Mouse (Mus musculus) CH12.LX (cell line): ENCODE measurements around the gene Usp35. TPM values are rescaled to one million over a fixed set of nuclear protein-coding genes. Genes with fewer than 3 reads are reported as not detected.
A peak's percentile ranks its signal among the peaks of the same experiment; 100 is the strongest.

Source experiments
- DNase-seq: peaks from one replicate; pipeline ENCODE4 v3.0.0-alpha.2; 2013; ENCODE audit errors: extremely low read depth
- H3K27ac ChIP-seq: 2 replicates; pipeline ENCODE4 v1.5.1; 2012; ENCODE audit warnings: low read depth, mild to moderate bottlenecking, control low read depth, moderate library complexity; ENCODE audit not compliant: insufficient read depth
- H3K27me3 ChIP-seq: replicated peaks from 2 replicates; pipeline ENCODE3; 2012; ENCODE audit warnings: inconsistent platforms
- H3K36me3 ChIP-seq, 2 experiments: replicated peaks in 1 of 2; 2 replicates each; pipeline versions ENCODE3 to v1.6.1; 2012; ENCODE audit warnings: inconsistent platforms in 1 of 2, low read length in 1 of 2, mild to moderate bottlenecking in 1 of 2, mixed read lengths in 1 of 2, moderate library complexity in 1 of 2; ENCODE audit not compliant: control insufficient read depth in 1 of 2, insufficient read depth in 1 of 2
- H3K4me1 ChIP-seq, 2 experiments: 2 replicates each; pipeline ENCODE4 v1.6.1; 2012; ENCODE audit warnings: inconsistent platforms in 1 of 2, moderate library complexity in 1 of 2; ENCODE audit not compliant: insufficient read depth in 2 of 2, control insufficient read depth in 1 of 2
- H3K4me2 ChIP-seq: 2 replicates; pipeline ENCODE4 v1.6.1; 2012; ENCODE audit warnings: low read depth, mild to moderate bottlenecking, control low read depth; ENCODE audit not compliant: poor library complexity, insufficient read depth, severe bottlenecking
- H3K4me3 ChIP-seq, 3 experiments: fragments of 150-350 bp in 1 of 3; sonication (generic) in 1 of 3; replicated peaks in 1 of 3; 2 replicates each; pipeline versions ENCODE3 to v1.5.1; 2011 to 2012; ENCODE audit warnings: low read depth in 2 of 3, low read length in 2 of 3, mild to moderate bottlenecking in 2 of 3, moderate library complexity in 2 of 3, control low read depth in 1 of 3, improper control_type of control experiment in 1 of 3, inconsistent platforms in 1 of 3, mixed read lengths in 1 of 3; ENCODE audit not compliant: poor library complexity in 1 of 3
- H3K79me2 ChIP-seq: replicated peaks from 2 replicates; pipeline ENCODE4 v1.6.1; 2012; ENCODE audit warnings: mild to moderate bottlenecking, moderate library complexity; ENCODE audit not compliant: control insufficient read depth, poor library complexity, insufficient read depth, severe bottlenecking; ENCODE audit errors: extremely low read depth
- H3K9ac ChIP-seq: 2 replicates; pipeline ENCODE4 v1.6.1; 2012; ENCODE audit warnings: low read depth, mild to moderate bottlenecking, control low read depth, moderate library complexity; ENCODE audit not compliant: insufficient read depth
- H3K9me3 ChIP-seq: replicated peaks from 2 replicates; pipeline ENCODE3; 2012; ENCODE audit warnings: low read length, inconsistent platforms, mixed read lengths
- CHD1 ChIP-seq: IDR thresholded peaks from 2 replicates; pipeline ENCODE4 v1.6.1; 2012; ENCODE audit warnings: low read depth, low read length, improper control_type of control experiment, inconsistent platforms
- CHD2 ChIP-seq: IDR thresholded peaks from 2 replicates; pipeline ENCODE4 v1.6.1; 2011; ENCODE audit warnings: low read length, improper control_type of control experiment
- E2F4 ChIP-seq: IDR thresholded peaks from 2 replicates; pipeline ENCODE4 v1.6.1; 2011; ENCODE audit warnings: low read depth, low read length, improper control_type of control experiment; ENCODE audit not compliant: insufficient replicate concordance
- GABPA ChIP-seq: IDR thresholded peaks from 2 replicates; pipeline ENCODE4 v1.6.1; 2012; ENCODE audit warnings: low read depth, low read length, improper control_type of control experiment, inconsistent platforms; ENCODE audit not compliant: insufficient replicate concordance
- HCFC1 ChIP-seq: IDR thresholded peaks from 2 replicates; pipeline ENCODE4 v1.6.1; 2012; ENCODE audit warnings: low read depth, mild to moderate bottlenecking, inconsistent platforms, low read length, improper control_type of control experiment
- KAT2A ChIP-seq: IDR thresholded peaks from 2 replicates; pipeline ENCODE4 v1.6.1; 2012; ENCODE audit warnings: low read length, improper control_type of control experiment, inconsistent platforms; ENCODE audit not compliant: insufficient replicate concordance
- MAZ ChIP-seq: IDR thresholded peaks from 2 replicates; pipeline ENCODE4 v1.6.1; 2012; ENCODE audit warnings: low read depth, mild to moderate bottlenecking, inconsistent platforms, low read length, improper control_type of control experiment, moderate library complexity
- NRF1 ChIP-seq: IDR thresholded peaks from 2 replicates; pipeline ENCODE4 v1.6.1; 2014; ENCODE audit warnings: low read depth, mild to moderate bottlenecking, inconsistent platforms, low read length, improper control_type of control experiment, moderate library complexity
- POLR2A ChIP-seq: IDR thresholded peaks from 2 replicates; pipeline ENCODE4 v1.6.1; 2011; ENCODE audit warnings: low read depth, mild to moderate bottlenecking, improper control_type of control experiment, low read length
- RAD21 ChIP-seq: IDR thresholded peaks from 2 replicates; pipeline ENCODE4 v1.6.1; 2011; ENCODE audit warnings: low read depth, mild to moderate bottlenecking, low read length, improper control_type of control experiment, moderate library complexity
- SMC3 ChIP-seq: IDR thresholded peaks from 2 replicates; pipeline ENCODE4 v1.6.1; 2011; ENCODE audit warnings: low read depth, low read length, improper control_type of control experiment
- TBP ChIP-seq: conservative IDR thresholded peaks from 2 replicates; pipeline ENCODE4 v1.6.1; 2011; ENCODE audit warnings: low read depth, low read length, improper control_type of control experiment
- TCF12 ChIP-seq: IDR thresholded peaks from 2 replicates; pipeline ENCODE4 v1.6.1; 2014; ENCODE audit warnings: low read depth, mild to moderate bottlenecking, inconsistent platforms, low read length, improper control_type of control experiment
- UBTF ChIP-seq: IDR thresholded peaks from 2 replicates; pipeline ENCODE4 v1.6.1; 2012; ENCODE audit warnings: low read depth, mild to moderate bottlenecking, inconsistent platforms, low read length, improper control_type of control experiment, moderate library complexity
- USF1 ChIP-seq: IDR thresholded peaks from 2 replicates; pipeline ENCODE4 v1.6.1; 2014; ENCODE audit warnings: low read depth, mild to moderate bottlenecking, inconsistent platforms, low read length, improper control_type of control experiment
- ZC3H11A ChIP-seq: IDR thresholded peaks from 2 replicates; pipeline ENCODE4 v1.6.1; 2012; ENCODE audit warnings: low read depth, mild to moderate bottlenecking, inconsistent platforms, low read length, improper control_type of control experiment
- ZKSCAN1 ChIP-seq: IDR thresholded peaks from 2 replicates; pipeline ENCODE4 v1.6.1; 2012; ENCODE audit warnings: low read depth, inconsistent platforms, low read length, improper control_type of control experiment, borderline replicate concordance
- ZMIZ1 ChIP-seq: IDR thresholded peaks from 2 replicates; pipeline ENCODE4 v1.6.1; 2012; ENCODE audit warnings: low read depth, mild to moderate bottlenecking, inconsistent platforms, low read length, improper control_type of control experiment
- dilution Hi-C: fragments of 300-500 bp; cut with MboI; formaldehyde crosslinking; loops from 2 replicates; pipeline ENCODE4 v1.14.3; 2020; ENCODE audit warnings: low sequenced_read_pairs; ENCODE audit not compliant: extremely low pct_unique_long_range_greater_than_20kb, extremely low pct_ligation_motif_present
- in situ Hi-C: fragments of 300-500 bp; cut with MboI; formaldehyde crosslinking; loops from 3 replicates; pipeline ENCODE4 v1.14.3; 2019; ENCODE audit warnings: low sequenced_read_pairs, low pct_ligation_motif_present, low pct_unique_long_range_greater_than_20kb, mixed read lengths
- polyA plus RNA-seq: library from polyadenylated mRNA; unstranded; fragments of >175 nt; gene quantifications from 2 replicates; pipeline ENCODE4 v1.2.1, GENCODE M21; 2012; ENCODE audit warnings: low read depth; ENCODE audit not compliant: insufficient read length
- total RNA-seq, 2 experiments: library from RNA; depleted of rRNA; stranded (reverse); fragments of 300-350 nt in 1 of 2; fragments of >200 nt in 1 of 2; gene quantifications; 2 replicates each; pipeline ENCODE4 v1.2.3; 2012 to 2014

Usp35 gene
- total and polyA plus RNA-seq, 3 experiments = 1.2 to 1.8 (median 1.3) TPM

GRCm38 (mm10) chr7:97329676-97330075 lies 2.1 kb downstream of the Usp35 start (continued):
- TF ChIP-seq GABPA (no peak), CHD1 (no peak)
- TF ChIP-seq, all 38 proteins: peak for 0

GRCm38 (mm10) chr7:97328891-97329588 lies 2.8 kb downstream of the Usp35 start:
- Histone ChIP-seq H3K9me3 (no peaks in the 10 kb centered on the region), H3K9ac (no peak overlapping the region), H3K4me1 (peaks cover 6 to 19% of the 10 kb centered on the region in 2 experiments), H3K27me3 (no peaks in the 10 kb centered on the region), H3K4me3 (no peak overlapping the region), H3K4me2 (no peak overlapping the region), H3K36me3 (peaks cover 0 to 16% of the 10 kb centered on the region in 2 experiments), H3K27ac (no peak overlapping the region), H3K79me2 (no peaks in the 10 kb centered on the region)
- no peak for DNase-seq
- dilution Hi-C loops = no loop called here
- in situ Hi-C loops = no loop called here
- TF ChIP-seq ZC3H11A = no peak
- TF ChIP-seq SMC3 = no peak
- no peak for TF ChIP-seq HCFC1
- TF ChIP-seq NRF1 = no peak
- no peak for TF ChIP-seq USF1
- no peak for TF ChIP-seq CHD2
- TF ChIP-seq TBP = no peak
- TF ChIP-seq E2F4 = no peak
- no peak for TF ChIP-seq KAT2A
- TF ChIP-seq ZMIZ1 = no peak
- no peak for TF ChIP-seq MAZ
- TF ChIP-seq GABPA = no peak
- TF ChIP-seq POLR2A = no peak
- TF ChIP-seq UBTF = no peak
- TF ChIP-seq CHD1 = no peak
- no peak for TF ChIP-seq TCF12
- no peak for TF ChIP-seq RAD21

- dilution Hi-C loops = no loop called here
- H3K4me3 ChIP-seq = no peak overlapping the region
Measured at GRCm38 (mm10) chr7:97327376-97327775, 4.4 kb downstream of the Usp35 start.

More at GRCm38 (mm10) chr7:97327376-97327775, 4.4 kb downstream of the Usp35 start:
- no peaks in the 10 kb centered on the region for H3K79me2 ChIP-seq
- no peak overlapping the region for H3K27ac ChIP-seq
- H3K4me2 ChIP-seq = no peak overlapping the region
- no peaks in the 10 kb centered on the region for H3K9me3 ChIP-seq
- DNase-seq = no peak
- TF ChIP-seq ZKSCAN1 (0 out of 2 replicates have a peak, but pooled peaks have one; percentile 11), KAT2A (no peak)
- TF ChIP-seq, all 38 proteins: peak for 1
- H3K9ac ChIP-seq = no peak overlapping the region
- H3K27me3 ChIP-seq = no peaks in the 10 kb centered on the region
- peaks cover 0 to 11% of the 10 kb centered on the region in 2 experiments; a peak in 2 of 4 replicates for H3K4me1 ChIP-seq
- in situ Hi-C loops = no loop called here
- H3K36me3 ChIP-seq = peaks cover 0 to 21% of the 10 kb centered on the region in 2 experiments
